Mouse (Mus musculus): ENCODE measurements around the gene Igfbp6.

- TF ChIP-seq CTCF (conservative IDR thresholded peaks at IDR 0.05; ENCODE audit: insufficient read depth, insufficient read length, low read depth, low read length) (no peak), POLR2A (IDR thresholded peaks at IDR 0.05; ENCODE audit: low read depth, low read length) (no peak)
Observed at GRCm38 (mm10) chr15:102144726-102145125, 564 bp downstream of the Igfbp6 start.
